Comparison of ENCODE assay signal across 13 mouse cellular contexts in genomic region chr14:30827480-30827879, GRCm38 (mm10). TPM values are rescaled to one million over a fixed set of nuclear protein-coding genes. Genes with fewer than 3 reads are reported as not detected.
DNase-seq lines count a peak whose midpoint lies in the region; ATAC-seq and TF ChIP-seq lines count a peak whose summit lies in the region.
"Had no signal": no experiment of that assay in that cellular context is flagged by ENCODE, and none has a peak within 500 bp of the region (broad histone marks: within the 10 kb centered on the region; RNA-seq: fewer than 3 reads in every experiment).

No protein-coding gene starts in this region.

- no peak overlapping the region for H3K9ac ChIP-seq in lung, embryonic 15.5 days
- H3K9ac ChIP-seq in liver, embryonic 15.5 days, result no peak overlapping the region
- H3K9ac ChIP-seq: neural tube, embryonic 12.5 days had no signal

- H3K4me1 ChIP-seq in lung, embryonic 15.5 days, result peaks cover 76% of the 10 kb centered on the region
- peaks cover 32% of the 10 kb centered on the region for H3K4me1 ChIP-seq in brown adipose tissue, adult 24 weeks (ENCODE audit: control insufficient read depth, insufficient read depth, insufficient read length, low read length)
- peaks cover 69% of the 10 kb centered on the region for H3K4me1 ChIP-seq in liver, embryonic 15.5 days (replicated peaks)

- no peak for DNase-seq in gastrocnemius, adult 2 months
- no peak for DNase-seq in gastrocnemius, adult 18-20 months (ENCODE audit: low spot score)
- DNase-seq in lung, postnatal 14 days, result no peak
- no peak for DNase-seq in B cell, adult 2 months
- no peak for DNase-seq in left cerebral cortex, postnatal 4 days
- DNase-seq: midbrain, embryonic 14.5 days had no signal

- no peaks in the 10 kb centered on the region for H3K27me3 ChIP-seq in lung, embryonic 15.5 days
- no peaks in the 10 kb centered on the region for H3K27me3 ChIP-seq in liver, embryonic 15.5 days
- H3K27me3 ChIP-seq: neural tube, embryonic 12.5 days had no signal

- H3K4me3 ChIP-seq in gastrocnemius, adult 2 months, result no peak overlapping the region
- no peak overlapping the region for H3K4me3 ChIP-seq in lung, embryonic 15.5 days
- peak overlapping the region; percentile 27 for H3K4me3 ChIP-seq in brown adipose tissue, adult 24 weeks (ENCODE audit: insufficient read depth, low read depth, low read length)
- no peak overlapping the region for H3K4me3 ChIP-seq in liver, embryonic 15.5 days (replicated peaks)
- H3K4me3 ChIP-seq: neural tube, embryonic 12.5 days had no signal

- peak overlapping the region; percentile 84 for H3K27ac ChIP-seq in gastrocnemius, adult 2 months
- peak overlapping the region; percentile 83; the same call in 1 of the 2 replicates for H3K27ac ChIP-seq in lung, embryonic 15.5 days
- H3K27ac ChIP-seq in brown adipose tissue, adult 24 weeks (replicated peaks; ENCODE audit: low read depth, low read length), result peak overlapping the region; percentile 77
- 0 out of 2 replicates have a peak overlapping the region, but pooled peaks have one; percentile 16 for H3K27ac ChIP-seq in liver, embryonic 15.5 days (replicated peaks)
- H3K27ac ChIP-seq: kidney, postnatal 0 days; neural tube, embryonic 12.5 days had no signal

- H3K9me3 ChIP-seq in lung, embryonic 15.5 days, result no peaks in the 10 kb centered on the region
- H3K9me3 ChIP-seq in liver, embryonic 15.5 days (replicated peaks), result no peaks in the 10 kb centered on the region
- H3K9me3 ChIP-seq: neural tube, embryonic 12.5 days had no signal

- intact Hi-C loops in gastrocnemius, adult 2 months (cut with DNase I), result loop anchor here (5.0 to 10.0 kb wide), 2 partner anchors 40 to 113 kb away; partner anchors contain the start of gene Sfmbt1
- intact Hi-C loops in left cerebral cortex, postnatal 4 days (cut with DNase I), result loop anchor here (5.0 to 10.0 kb wide), 2 partner anchors 57 to 110 kb away; partner anchors contain the start of gene Itih4

- 52% methylated on average over 4 of the region's 4 CpGs for WGBS in lung, embryonic 15.5 days
- 59% methylated on average over 4 of the region's 4 CpGs for WGBS in liver, embryonic 15.5 days (ENCODE audit: insufficient replicate concordance)

- no peak for TF ChIP-seq CTCF in gastrocnemius, adult 2 months (IDR thresholded peaks at IDR 0.05)

- peak overlapping the region; percentile 86 for H3K4me2 ChIP-seq in lung, embryonic 15.5 days
- peak overlapping the region; percentile 92; the same call in 1 of the 2 replicates for H3K4me2 ChIP-seq in liver, embryonic 15.5 days

- no peaks in the 10 kb centered on the region for H3K36me3 ChIP-seq in lung, embryonic 15.5 days
- H3K36me3 ChIP-seq in liver, embryonic 15.5 days (replicated peaks), result no peaks in the 10 kb centered on the region
- H3K36me3 ChIP-seq: neural tube, embryonic 12.5 days had no signal

- ATAC-seq in lung, embryonic 15.5 days (ENCODE audit: borderline replicate concordance, extremely low read depth, low FRiP score, low TSS enrichment), result no peak
- ATAC-seq in liver, embryonic 15.5 days (ENCODE audit: insufficient read depth), result no peak
- ATAC-seq: intestine, embryonic 16.5 days had no signal

RNA-seq across cellular contexts. Expression of gene Tmem110, which starts 2.1 kb away (rescaled TPM):
- 10 to 100 TPM in 1 of 2 experiments, 1 to 10 TPM in 1; 6.2 to 12.6 TPM for total RNA-seq in gastrocnemius, adult 2 months (2021)
- total RNA-seq in gastrocnemius, adult 18-20 months (2021), result 10 to 100 TPM in 1 of 2 experiments, 1 to 10 TPM in 1; 5.9 to 10.2 TPM
- polyA plus RNA-seq in lung, embryonic 15.5 days (2015; fragmentation: Nextera tagmentation; extraction: Ambion mirVana), result 29.9 and 30.0 TPM in 2 replicates
- 37.1 and 40.5 TPM in 2 replicates for polyA plus RNA-seq in brown adipose tissue, adult 24 weeks (2012; ENCODE audit: insufficient read depth, insufficient read length, missing spikeins)
- 8.8 and 8.9 TPM in 2 replicates for polyA plus RNA-seq in liver, embryonic 15.5 days (2015; fragmentation: Nextera tagmentation; extraction: Ambion mirVana)
- 10 to 100 TPM; 28.1 to 28.8 TPM for total RNA-seq in left cerebral cortex, postnatal 4 days (2021)

RNA-seq across cellular contexts. Expression of gene Mustn1, which starts 51.5 kb away (rescaled TPM):
- total RNA-seq in gastrocnemius, adult 2 months (2021), result 10 to 100 TPM; 53.6 to 65.4 TPM
- total RNA-seq in gastrocnemius, adult 18-20 months (2021), result 100 to 1,000 TPM in 1 of 2 experiments, 10 to 100 TPM in 1; 81.2 to 174 TPM
- 8.0 and 9.3 TPM in 2 replicates for polyA plus RNA-seq in lung, embryonic 15.5 days (2015; fragmentation: Nextera tagmentation; extraction: Ambion mirVana)
- polyA plus RNA-seq in brown adipose tissue, adult 24 weeks (2012; ENCODE audit: insufficient read depth, insufficient read length, missing spikeins), result 6.8 and 12.9 TPM in 2 replicates
- 1.1 and 1.6 TPM in 2 replicates for polyA plus RNA-seq in liver, embryonic 15.5 days (2015; fragmentation: Nextera tagmentation; extraction: Ambion mirVana)
- total RNA-seq in left cerebral cortex, postnatal 4 days (2021), result 1 to 10 TPM; 1.1 to 1.4 TPM

RNA-seq across cellular contexts. Expression of gene Itih4, which starts 58.8 kb away (rescaled TPM):
- total RNA-seq in gastrocnemius, adult 2 months (2021), result under 1 TPM; 0.11 to 0.13 TPM
- total RNA-seq in gastrocnemius, adult 18-20 months (2021), result under 1 TPM; 0.09 to 1.00 TPM
- polyA plus RNA-seq in lung, embryonic 15.5 days (2015; fragmentation: Nextera tagmentation; extraction: Ambion mirVana), result 0.16 and 0.70 TPM in 2 replicates
- polyA plus RNA-seq in brown adipose tissue, adult 24 weeks (2012; ENCODE audit: insufficient read depth, insufficient read length, missing spikeins), result 0.96 and 1.3 TPM in 2 replicates
- polyA plus RNA-seq in liver, embryonic 15.5 days (2015; fragmentation: Nextera tagmentation; extraction: Ambion mirVana), result 205 and 267 TPM in 2 replicates
- total RNA-seq in left cerebral cortex, postnatal 4 days (2021), result not detected
- total RNA-seq: common myeloid progenitor, adult 5-6 weeks had no signal
- polyA plus RNA-seq: midbrain, embryonic 14.5 days; neural tube, embryonic 12.5 days had no signal

Comparison
In these comparisons a context has a peak if more than half of its experiments do, and no peak if none do; other contexts are left out.
1. H3K27ac ChIP-seq: peak in every context shown above with its lines; median percentile 84 in gastrocnemius, adult 2 months; 83 in lung, embryonic 15.5 days; 77 in brown adipose tissue, adult 24 weeks; 16 in liver, embryonic 15.5 days.
2. RNA of gene Mustn1, which starts 51.5 kb away (total RNA-seq): 81.2 to 174 TPM in gastrocnemius, adult 18-20 months and 53.6 to 65.4 TPM in gastrocnemius, adult 2 months; 1.1 to 1.4 TPM in left cerebral cortex, postnatal 4 days; every median in the first group is over 10 times any median in the second.